Mouse (Mus musculus): ENCODE measurements around the gene Tcp11x2. TPM values are rescaled to one million over a fixed set of nuclear protein-coding genes. Genes with fewer than 3 reads are reported as not detected.

The Tcp11x2 gene
- not detected in 2 replicates for polyA plus RNA-seq (2016; fragmentation: Nextera tagmentation; extraction: Ambion mirVana)

DNA sequence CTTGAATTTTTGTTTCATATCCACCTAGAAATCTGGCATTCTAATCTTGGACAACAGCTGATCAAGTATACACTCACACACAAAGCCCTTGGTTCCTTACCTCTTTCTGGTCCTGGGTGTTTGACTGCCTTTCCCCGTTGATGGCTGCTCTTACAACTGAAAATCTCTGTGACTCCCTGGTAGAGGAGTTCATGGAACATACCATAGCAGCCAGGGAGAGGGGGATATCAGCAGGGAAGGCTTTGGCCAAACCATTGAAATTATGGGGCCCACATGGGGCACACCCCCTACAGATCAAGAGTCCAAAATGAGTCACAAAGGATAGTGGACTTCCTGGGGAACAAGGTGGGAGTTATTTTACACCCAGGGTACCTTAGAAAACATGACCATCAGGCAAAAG lies at the start of gene Tcp11x2:
Gene Tcp11x2, minus strand, starts transcription at position 158 of the 400 bp plus-strand sequence.
- WGBS, result 71% methylated on average over 1 of the region's 1 CpGs
- no peak for DNase-seq (ENCODE audit: extremely low spot score, low spot score)
- no peak within 1 kb of the TSS for H3K27ac ChIP-seq
- H3K9me3 ChIP-seq, result no peaks in the 10 kb centered on the region
- no peaks in the 10 kb centered on the region for H3K36me3 ChIP-seq (replicated peaks)
- H3K27me3 ChIP-seq (ENCODE audit: poor library complexity, severe bottlenecking), result peaks cover 75% of the 10 kb centered on the region
- no peak within 1 kb of the TSS for H3K4me3 ChIP-seq
- no peaks in the 10 kb centered on the region for H3K4me1 ChIP-seq

DNA sequence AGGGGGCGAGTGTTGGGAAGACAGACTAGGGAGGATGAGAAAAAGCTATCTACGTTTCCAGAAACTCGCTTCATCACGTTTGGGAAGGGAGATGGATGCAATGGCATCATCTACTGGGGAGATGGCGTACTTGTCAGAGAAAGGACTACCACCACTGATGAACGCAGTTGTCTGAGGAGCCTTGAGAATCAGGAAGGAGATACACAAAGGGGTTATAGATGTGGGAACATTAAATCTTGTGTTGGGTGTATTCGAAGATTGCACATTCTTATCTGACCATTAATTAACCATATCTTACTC lies 49.4 kb upstream of the Tcp11x2 start:
- WGBS, result 18% methylated on average over 7 of the region's 7 CpGs
- H3K27ac ChIP-seq, result peak overlapping the region; percentile 86

DNA sequence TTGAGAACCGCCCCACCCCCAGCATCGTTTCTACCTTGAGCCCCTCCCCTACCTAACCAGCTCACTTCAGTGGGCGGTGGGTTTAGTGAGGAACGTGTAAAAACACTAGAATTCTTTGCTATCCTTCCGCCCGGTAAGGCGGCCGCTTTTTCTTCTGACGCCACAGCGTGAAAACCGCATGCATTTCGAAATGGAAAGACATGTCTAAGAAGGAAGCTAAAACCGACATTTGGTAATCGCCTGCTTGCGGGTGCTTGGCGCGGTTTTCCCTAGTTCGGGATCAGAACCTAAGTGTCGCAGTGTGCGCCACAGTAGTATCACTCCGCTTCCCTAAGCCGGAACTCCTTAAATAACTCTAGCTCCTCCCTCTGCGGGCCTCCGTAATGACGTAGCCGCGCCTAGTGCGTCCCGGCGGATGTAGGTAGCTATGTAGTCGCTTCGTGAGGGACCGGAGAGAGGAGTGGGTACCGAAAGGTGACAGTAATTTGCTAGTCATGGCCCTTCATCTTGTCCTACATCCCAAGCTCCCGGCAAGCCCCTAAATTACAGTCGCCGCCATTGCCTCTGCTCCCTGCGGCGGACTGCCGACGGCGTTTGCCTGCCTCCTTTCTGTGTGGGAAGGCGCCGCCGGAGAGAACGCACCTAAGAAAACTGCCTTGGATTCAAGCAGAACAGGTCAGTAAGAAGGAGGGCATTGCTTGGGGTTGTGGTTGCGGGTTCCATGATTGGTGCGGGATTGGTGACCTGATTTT lies 48.9 kb upstream of the Tcp11x2 start, which contains the start of the genes Armcx5 and Gprasp1:
Gene Armcx5, plus strand, starts transcription at position 430 of the 752 bp plus-strand sequence.
Gene Gprasp1, plus strand, starts transcription at position 430 of the 752 bp plus-strand sequence.
- H3K4me1 ChIP-seq, result peaks cover 7% of the 10 kb centered on the region
- peaks cover 22% of the 10 kb centered on the region for H3K36me3 ChIP-seq (replicated peaks)
- DNase-seq (ENCODE audit: extremely low spot score, low spot score), result peak; percentile 80
- H3K27ac ChIP-seq, result peak within 1 kb of the TSS; percentile 86
- peaks cover 47% of the 10 kb centered on the region for H3K27me3 ChIP-seq (ENCODE audit: poor library complexity, severe bottlenecking)
- peak within 1 kb of the TSS; percentile 67 for H3K4me3 ChIP-seq
- H3K9me3 ChIP-seq, result no peaks in the 10 kb centered on the region
- 15% methylated on average over 48 of the region's 48 CpGs for WGBS

More for the DNA sequence above, 49.4 kb upstream of the Tcp11x2 start:
- Histone ChIP-seq H3K36me3 (replicated peaks) (peaks cover 24% of the 10 kb centered on the region), H3K9me3 (no peaks in the 10 kb centered on the region), H3K4me1 (peaks cover 7% of the 10 kb centered on the region), H3K27me3 (ENCODE audit: poor library complexity, severe bottlenecking) (peaks cover 52% of the 10 kb centered on the region), H3K4me3 (peak overlapping the region; percentile 67)
- DNase-seq (ENCODE audit: extremely low spot score, low spot score), result no peak

DNA sequence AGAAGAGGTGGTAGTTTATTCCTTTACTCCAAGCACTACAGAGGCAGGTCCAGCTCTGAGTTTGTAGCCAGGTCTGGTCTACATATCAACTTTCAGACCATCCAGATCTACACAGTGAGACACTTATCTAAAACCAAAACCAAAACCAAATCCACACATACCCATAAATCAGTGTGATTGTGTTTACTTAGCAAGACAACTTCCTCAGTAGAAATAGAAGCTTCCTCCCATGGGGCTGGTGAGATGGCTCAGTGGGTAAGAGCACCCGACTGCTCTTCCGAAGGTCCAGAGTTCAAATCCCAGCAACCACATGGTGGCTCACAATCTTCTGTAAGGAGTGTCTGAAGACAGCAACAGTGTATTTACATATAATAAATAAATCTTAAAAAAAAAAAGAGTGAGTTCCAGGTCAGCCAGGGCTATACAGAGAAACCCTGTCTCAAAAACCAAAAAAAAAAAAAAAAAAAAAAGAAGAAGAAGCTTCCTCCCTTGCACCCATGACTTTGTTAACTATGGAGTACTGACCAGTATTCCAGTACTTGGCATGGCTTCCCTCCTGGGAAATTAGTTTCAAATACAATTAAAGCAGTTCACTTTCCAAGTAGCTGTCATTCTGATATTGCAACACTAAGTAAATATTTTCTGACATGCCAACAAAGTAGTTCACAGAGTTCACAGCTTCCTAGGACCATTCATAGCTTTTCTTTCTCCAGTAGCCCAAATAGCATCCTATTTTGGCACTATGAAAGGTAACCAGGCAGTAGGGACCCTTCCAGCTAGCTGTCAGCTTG lies 45.3 kb upstream of the Tcp11x2 start:
- DNase-seq (ENCODE audit: extremely low spot score, low spot score), result no peak
- WGBS, result 98% methylated on average over 2 of the region's 2 CpGs

DNA sequence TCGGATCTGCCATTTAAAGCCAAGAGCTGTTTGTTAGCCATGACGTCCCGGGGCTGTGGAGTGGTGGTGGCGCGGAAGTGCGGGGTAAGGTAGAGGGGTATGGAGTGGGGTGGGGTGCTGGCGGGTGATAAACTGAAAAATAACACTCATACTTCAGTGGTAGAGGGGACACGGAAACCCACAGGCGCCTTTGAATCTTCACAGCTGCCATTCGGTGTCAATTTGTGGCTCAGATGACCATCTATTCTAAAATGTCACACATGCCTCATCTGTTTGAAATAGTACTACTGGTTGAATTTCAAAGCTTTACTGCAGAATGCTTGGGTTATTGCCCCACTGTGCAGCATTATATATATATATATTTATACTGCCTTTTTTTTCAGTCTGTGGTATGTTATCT lies 31.6 kb upstream of the Tcp11x2 start, which contains the start of gene Tmsb15a:
Gene Tmsb15a, minus strand, starts transcription at position 101 of the 400 bp plus-strand sequence.
- H3K36me3 ChIP-seq (replicated peaks), result no peaks in the 10 kb centered on the region
- H3K27ac ChIP-seq, result no peak within 1 kb of the TSS
- no peak for DNase-seq (ENCODE audit: extremely low spot score, low spot score)
- H3K4me3 ChIP-seq, result no peak within 1 kb of the TSS
- H3K27me3 ChIP-seq (ENCODE audit: poor library complexity, severe bottlenecking), result peaks cover 79% of the 10 kb centered on the region
- no peaks in the 10 kb centered on the region for H3K9me3 ChIP-seq
- H3K4me1 ChIP-seq, result no peaks in the 10 kb centered on the region
- 91% methylated on average over 10 of the region's 10 CpGs for WGBS

More for the DNA sequence above, 45.3 kb upstream of the Tcp11x2 start:
- no peak overlapping the region for H3K4me3 ChIP-seq
- no peaks in the 10 kb centered on the region for H3K36me3 ChIP-seq (replicated peaks)
- H3K27me3 ChIP-seq (ENCODE audit: poor library complexity, severe bottlenecking), result peaks cover 46% of the 10 kb centered on the region
- no peaks in the 10 kb centered on the region for H3K9me3 ChIP-seq
- H3K4me1 ChIP-seq, result peaks cover 7% of the 10 kb centered on the region
- H3K27ac ChIP-seq, result no peak overlapping the region

DNA sequence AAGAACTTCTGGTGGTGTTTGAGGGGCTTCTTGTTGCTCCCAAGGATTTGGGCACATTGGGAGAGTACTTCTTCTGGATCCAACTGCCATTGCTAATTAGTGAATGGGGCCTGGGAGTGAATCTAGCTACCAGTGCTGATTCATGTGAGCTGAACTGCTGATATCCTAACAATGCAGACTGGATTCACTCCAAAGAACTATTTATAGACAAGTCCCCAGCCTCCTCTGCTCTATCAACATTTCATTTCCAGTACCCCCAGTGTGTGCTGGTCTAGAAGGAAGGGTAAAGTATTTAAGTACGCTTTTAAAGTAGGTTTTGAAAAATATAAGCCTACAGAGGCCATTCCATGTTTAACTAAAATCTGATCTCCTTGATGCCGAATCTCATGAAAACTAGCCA lies 19.3 kb upstream of the Tcp11x2 start:
- no peak overlapping the region for H3K27ac ChIP-seq
- H3K4me1 ChIP-seq, result no peaks in the 10 kb centered on the region
- H3K27me3 ChIP-seq (ENCODE audit: poor library complexity, severe bottlenecking), result peaks cover 42% of the 10 kb centered on the region
- no peaks in the 10 kb centered on the region for H3K9me3 ChIP-seq
- H3K4me3 ChIP-seq, result no peak overlapping the region
- 84% methylated on average over 2 of the region's 2 CpGs for WGBS
- DNase-seq (ENCODE audit: extremely low spot score, low spot score), result no peak
- no peaks in the 10 kb centered on the region for H3K36me3 ChIP-seq (replicated peaks)

DNA sequence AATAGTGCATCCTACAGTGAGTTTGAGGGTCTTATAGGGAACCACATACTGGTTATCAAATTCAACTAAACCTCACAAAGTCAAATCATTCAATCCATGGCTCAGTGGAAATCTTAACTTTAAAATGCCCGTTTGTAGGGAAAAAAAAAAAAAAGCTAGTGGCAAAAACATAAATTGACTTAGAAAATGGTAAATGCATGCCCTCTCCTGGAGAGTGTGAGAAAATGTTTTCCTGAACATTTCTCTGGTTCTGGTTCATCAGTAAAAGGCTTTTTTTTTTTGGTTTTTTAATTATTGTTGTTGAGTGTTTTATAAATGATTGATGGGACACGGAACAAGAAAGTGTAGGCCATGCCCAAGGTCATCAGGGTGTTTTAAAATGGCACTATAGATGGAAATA lies 10.8 kb upstream of the Tcp11x2 start:
- peaks cover 23% of the 10 kb centered on the region for H3K27me3 ChIP-seq (ENCODE audit: poor library complexity, severe bottlenecking)
- no peak for DNase-seq (ENCODE audit: extremely low spot score, low spot score)
- 56% methylated on average over 2 of the region's 2 CpGs for WGBS
- no peak overlapping the region for H3K27ac ChIP-seq
- no peaks in the 10 kb centered on the region for H3K9me3 ChIP-seq
- H3K36me3 ChIP-seq (replicated peaks), result no peaks in the 10 kb centered on the region
- no peak overlapping the region for H3K4me3 ChIP-seq
- no peaks in the 10 kb centered on the region for H3K4me1 ChIP-seq

DNA sequence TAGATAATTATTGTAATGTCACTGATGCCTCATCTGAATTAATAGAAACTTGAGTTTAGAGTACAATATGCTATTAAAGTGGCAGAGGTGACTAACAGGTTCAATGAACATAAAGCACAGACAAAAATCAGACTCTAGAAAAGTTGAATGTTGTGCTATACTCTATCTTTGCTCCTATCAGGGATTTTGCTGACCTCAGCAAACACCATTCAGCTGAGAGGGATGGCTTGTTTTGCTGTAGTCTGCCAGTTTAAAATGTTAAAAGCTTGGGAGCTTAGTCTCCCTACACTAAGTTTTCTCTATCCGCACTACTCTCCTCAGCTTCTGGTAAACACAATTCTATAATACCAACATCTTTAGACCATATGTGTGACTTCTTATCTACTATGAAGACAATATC lies 9.5 kb upstream of the Tcp11x2 start:
- Histone ChIP-seq H3K36me3 (replicated peaks) (no peaks in the 10 kb centered on the region), H3K9me3 (no peaks in the 10 kb centered on the region), H3K4me1 (no peaks in the 10 kb centered on the region), H3K27ac (no peak overlapping the region), H3K4me3 (no peak overlapping the region), H3K27me3 (ENCODE audit: poor library complexity, severe bottlenecking) (peaks cover 23% of the 10 kb centered on the region)
- 90% methylated on average over 1 of the region's 1 CpGs for WGBS
- no peak for DNase-seq (ENCODE audit: extremely low spot score, low spot score)

DNA sequence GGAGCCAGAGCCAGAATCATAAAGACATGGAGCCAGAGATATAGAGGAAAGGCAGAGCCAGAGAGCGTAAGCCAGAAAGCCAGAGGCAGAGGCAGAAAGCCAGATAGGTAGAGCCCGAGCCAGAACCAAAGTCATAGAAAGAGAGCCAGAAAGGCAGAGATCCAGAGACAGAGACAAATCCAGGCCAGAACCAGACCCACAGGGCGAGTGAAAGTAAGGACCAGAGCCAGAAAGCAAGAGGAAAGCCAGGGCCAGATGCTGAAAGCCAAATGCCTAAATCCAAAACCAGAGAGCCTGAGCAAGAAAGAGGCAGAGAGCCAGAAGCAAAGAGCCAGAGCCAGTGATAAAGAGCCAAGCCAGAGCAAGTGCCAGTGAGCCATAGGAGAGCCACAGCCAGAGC lies 5.8 kb downstream of the Tcp11x2 start:
- Histone ChIP-seq H3K27ac (no peak overlapping the region), H3K27me3 (ENCODE audit: poor library complexity, severe bottlenecking) (peaks cover 92% of the 10 kb centered on the region), H3K9me3 (no peaks in the 10 kb centered on the region), H3K36me3 (replicated peaks) (no peaks in the 10 kb centered on the region), H3K4me1 (no peaks in the 10 kb centered on the region), H3K4me3 (no peak overlapping the region)
- 75% methylated on average over 3 of the region's 3 CpGs for WGBS
- DNase-seq (ENCODE audit: extremely low spot score, low spot score), result no peak

DNA sequence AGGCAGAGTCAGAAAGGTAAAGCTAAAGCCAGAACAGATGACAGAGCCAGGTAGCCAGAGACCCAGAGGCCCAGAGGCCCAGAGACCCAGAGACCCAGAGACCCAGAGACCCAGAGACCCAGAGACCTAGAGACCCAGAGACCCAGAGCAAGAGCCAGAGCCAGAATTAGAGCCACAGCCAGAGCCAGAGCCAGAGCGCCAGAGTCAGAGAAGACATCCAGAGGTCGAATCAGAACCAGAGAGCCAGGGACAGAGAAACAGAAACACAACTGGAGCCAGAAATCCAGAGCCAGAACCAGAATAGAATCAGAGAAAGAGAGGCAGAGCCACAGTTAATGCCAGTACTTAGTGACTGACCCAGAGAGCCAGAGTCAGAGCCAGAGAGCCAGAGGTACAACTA lies 11.7 kb downstream of the Tcp11x2 start:
- no peaks in the 10 kb centered on the region for H3K36me3 ChIP-seq (replicated peaks)
- no peaks in the 10 kb centered on the region for H3K9me3 ChIP-seq

DNA sequence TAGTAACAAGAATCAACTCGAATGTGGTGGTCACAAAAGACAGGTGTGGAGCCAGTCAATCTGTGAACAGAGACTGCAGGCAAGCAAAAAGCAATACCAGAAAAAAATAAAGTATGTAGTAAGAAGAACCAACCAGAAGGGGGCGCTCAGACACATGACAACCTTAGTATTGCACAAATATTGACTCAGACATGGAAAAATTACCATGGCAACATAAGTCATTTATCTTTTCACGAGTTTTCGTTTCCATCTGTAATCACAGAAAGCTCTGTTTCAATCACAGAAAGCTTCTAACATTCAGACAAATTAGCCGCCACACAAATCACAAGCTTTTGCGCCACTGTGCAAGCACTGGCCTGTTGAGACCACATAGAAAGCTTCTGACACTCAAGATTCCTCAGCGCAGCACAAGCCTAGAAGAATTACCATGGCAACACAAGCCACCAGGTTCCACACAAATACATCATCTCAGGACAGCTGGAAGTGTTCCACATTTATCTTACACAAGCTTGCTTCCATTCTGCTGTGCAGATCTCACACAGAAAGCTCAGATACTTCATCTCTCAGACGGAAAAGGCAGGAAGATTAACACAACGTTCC lies 41.3 kb downstream of the Tcp11x2 start:
- no peak for DNase-seq (ENCODE audit: extremely low spot score, low spot score)
- Histone ChIP-seq H3K36me3 (replicated peaks) (no peaks in the 10 kb centered on the region), H3K4me3 (no peak overlapping the region), H3K27ac (no peak overlapping the region), H3K27me3 (ENCODE audit: poor library complexity, severe bottlenecking) (peaks cover 8% of the 10 kb centered on the region; the same call in 1 of the 2 replicates), H3K9me3 (no peaks in the 10 kb centered on the region), H3K4me1 (no peaks in the 10 kb centered on the region)
- WGBS, result 62% methylated on average over 9 of the region's 9 CpGs

More for the DNA sequence above, 11.7 kb downstream of the Tcp11x2 start:
- DNase-seq (ENCODE audit: extremely low spot score, low spot score), result no peak
- H3K27me3 ChIP-seq (ENCODE audit: poor library complexity, severe bottlenecking), result peaks cover 86% of the 10 kb centered on the region
- H3K4me3 ChIP-seq, result no peak overlapping the region
- WGBS, result 71% methylated on average over 2 of the region's 2 CpGs
- no peak overlapping the region for H3K27ac ChIP-seq
- H3K4me1 ChIP-seq, result no peaks in the 10 kb centered on the region

DNA sequence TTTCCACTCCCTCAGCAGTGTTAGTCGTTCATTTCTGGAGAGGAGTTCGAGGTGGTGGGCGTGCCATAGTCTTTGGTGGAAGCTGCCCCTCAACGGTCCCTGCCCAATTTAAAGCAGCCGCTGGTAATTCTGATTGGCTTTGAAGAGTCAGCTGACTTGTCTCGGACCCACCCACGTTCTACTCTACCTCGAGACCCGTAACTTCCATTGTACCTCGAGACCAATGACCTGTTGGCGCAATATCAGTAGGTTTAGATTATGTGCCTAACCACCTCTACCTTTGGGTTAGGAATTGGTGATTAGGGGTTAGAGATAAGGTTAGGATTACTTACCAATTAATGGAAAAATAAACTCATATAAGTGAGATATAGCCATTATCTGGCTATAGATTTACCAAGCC lies 66.0 kb downstream of the Tcp11x2 start, which contains the start of gene Prame:
Gene Prame, minus strand, starts transcription at position 101 of the 400 bp plus-strand sequence.
- no peak for DNase-seq (ENCODE audit: extremely low spot score, low spot score)
- Histone ChIP-seq H3K27ac (no peak within 1 kb of the TSS), H3K27me3 (ENCODE audit: poor library complexity, severe bottlenecking) (0 out of 2 replicates have a peak, but pooled peaks cover 2% of the 10 kb centered on the region), H3K4me1 (no peaks in the 10 kb centered on the region), H3K36me3 (replicated peaks) (no peaks in the 10 kb centered on the region), H3K9me3 (no peaks in the 10 kb centered on the region), H3K4me3 (no peak within 1 kb of the TSS)
- 91% methylated on average over 11 of the region's 11 CpGs for WGBS
